Mouse (Mus musculus) stomach, postnatal 0 days (tissue): ENCODE results near the gene Slc25a45. TPM values are rescaled to one million over a fixed set of nuclear protein-coding genes. Genes with fewer than 3 reads are reported as not detected.

Source experiments
- ATAC-seq: fragments of 200-750 bp; cut with Nextera tagmentation; 2 replicates; pipeline ENCODE4 v1.8.0; 2017; ENCODE audit not compliant: low FRiP score, low TSS enrichment
- DNase-seq: peaks from one replicate; pipeline ENCODE4 v3.0.0-alpha.2; 2016; ENCODE audit warnings: low spot score
- H3K27ac ChIP-seq: fragments of 300-500 bp; sonication (generic); replicated peaks from 2 replicates; pipeline ENCODE4 v1.5.1; 2014; ENCODE audit warnings: mild to moderate bottlenecking, control low read depth
- H3K27me3 ChIP-seq: fragments of 300-500 bp; sonication (generic); 2 replicates; pipeline ENCODE4 v1.6.1; 2014; ENCODE audit warnings: low read length; ENCODE audit not compliant: control insufficient read depth, insufficient read depth
- H3K36me3 ChIP-seq: fragments of 300-500 bp; sonication (generic); 2 replicates; pipeline ENCODE4 v1.6.1; 2014; ENCODE audit warnings: low read length, mixed read lengths; ENCODE audit not compliant: control insufficient read depth, insufficient read depth
- H3K4me1 ChIP-seq: fragments of 300-500 bp; sonication (generic); replicated peaks from 2 replicates; pipeline ENCODE4 v1.6.1; 2014; ENCODE audit warnings: antibody characterized with exemption; ENCODE audit not compliant: control insufficient read depth, insufficient read depth
- H3K4me2 ChIP-seq: fragments of 300-500 bp; sonication (generic); replicated peaks from 2 replicates; pipeline ENCODE4 v1.6.1; 2014; ENCODE audit warnings: low read depth, mild to moderate bottlenecking, control low read depth, moderate library complexity
- H3K4me3 ChIP-seq: fragments of 300-500 bp; sonication (generic); 2 replicates; pipeline ENCODE4 v1.5.1; 2014; ENCODE audit warnings: low read depth, low read length, control low read depth
- H3K9ac ChIP-seq: fragments of 300-500 bp; sonication (generic); 2 replicates; pipeline ENCODE4 v1.6.1; 2014; ENCODE audit warnings: mild to moderate bottlenecking, low read length, control low read depth, mixed read lengths
- H3K9me3 ChIP-seq: fragments of 300-500 bp; sonication (generic); 2 replicates; pipeline ENCODE4 v1.6.1; 2016; ENCODE audit warnings: low read length; ENCODE audit not compliant: control insufficient read depth
- CTCF ChIP-seq: IDR thresholded peaks from 2 replicates; pipeline ENCODE4 v1.5.1; 2016; ENCODE audit warnings: antibody characterized with exemption, low read depth, mild to moderate bottlenecking, moderate library complexity
- EP300 ChIP-seq: optimal IDR thresholded peaks from 2 replicates; pipeline ENCODE3; 2016; ENCODE audit warnings: antibody characterized with exemption
- WGBS: fragments of 180-500 bp; shearing (Covaris S2); extraction: QIAGEN DNeasy Blood & Tissue Kit; methylation state at CpG from one replicate; pipeline ENCODE4 v1.1.7; 2014; 5-methylcytosine and 5-hydroxymethylcytosine counted together
- polyA plus RNA-seq: library from polyadenylated mRNA; unstranded; fragments of >200 nt; fragmentation: Nextera tagmentation; extraction: Ambion mirVana; gene quantifications from 2 replicates; pipeline ENCODE4 v1.2.1, GENCODE M21; 2015

Slc25a45 gene
- polyA plus RNA-seq, 1 experiment from 2014 or later, result 3.2 TPM

DNA sequence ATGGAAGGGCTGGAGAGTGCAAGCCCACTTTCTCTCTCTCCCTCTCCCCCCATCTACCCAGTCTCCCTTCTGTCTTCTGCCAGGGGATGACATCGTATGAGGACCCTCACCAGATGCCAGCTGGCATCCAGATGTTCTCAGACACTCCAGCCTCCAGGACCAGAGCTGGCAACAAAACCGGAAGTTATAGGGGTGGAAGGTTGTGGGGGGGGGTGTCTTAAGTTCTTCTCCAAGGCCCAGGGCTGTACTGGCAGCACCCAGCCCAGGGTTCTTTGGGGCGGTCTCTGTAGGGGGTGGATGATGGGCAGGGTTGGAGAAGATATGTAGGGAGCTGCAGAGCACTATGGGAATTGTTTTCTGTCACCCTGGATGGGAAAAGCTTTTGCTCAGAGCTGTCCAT, 50.9 kb downstream of the Slc25a45 start:
- DNase-seq (no peak), ATAC-seq (no peak)
- no peak overlapping the region for H3K4me3 ChIP-seq
- H3K4me1 ChIP-seq, result peaks cover 5% of the 10 kb centered on the region
- H3K27ac ChIP-seq, result no peak overlapping the region
- H3K27me3 ChIP-seq, result no peaks in the 10 kb centered on the region
- no peaks in the 10 kb centered on the region for H3K36me3 ChIP-seq
- H3K9ac ChIP-seq, result no peak overlapping the region
- H3K4me2 ChIP-seq, result no peak overlapping the region
- 53% methylated on average over 3 of the region's 3 CpGs for WGBS
- no peak for TF ChIP-seq EP300
- TF ChIP-seq CTCF, result no peak
- no peaks in the 10 kb centered on the region for H3K9me3 ChIP-seq

GRCm38 (mm10) chr19:5929634-5930596, 52.3 kb downstream of the Slc25a45 start:
- peaks cover 5% of the 10 kb centered on the region for H3K4me1 ChIP-seq
- H3K9ac ChIP-seq, result no peak overlapping the region
- H3K9me3 ChIP-seq, result no peaks in the 10 kb centered on the region
- TF ChIP-seq CTCF (no peak), EP300 (no peak)
- 48% methylated on average over 14 of the region's 14 CpGs for WGBS
- no peaks in the 10 kb centered on the region for H3K36me3 ChIP-seq
- no peak overlapping the region for H3K4me2 ChIP-seq
- H3K27ac ChIP-seq, result peak overlapping the region; percentile 56
- no peaks in the 10 kb centered on the region for H3K27me3 ChIP-seq
- H3K4me3 ChIP-seq, result no peak overlapping the region
- ATAC-seq (peak; percentile 25; the same call in 1 of the 2 replicates), DNase-seq (peak; percentile 67)

DNA sequence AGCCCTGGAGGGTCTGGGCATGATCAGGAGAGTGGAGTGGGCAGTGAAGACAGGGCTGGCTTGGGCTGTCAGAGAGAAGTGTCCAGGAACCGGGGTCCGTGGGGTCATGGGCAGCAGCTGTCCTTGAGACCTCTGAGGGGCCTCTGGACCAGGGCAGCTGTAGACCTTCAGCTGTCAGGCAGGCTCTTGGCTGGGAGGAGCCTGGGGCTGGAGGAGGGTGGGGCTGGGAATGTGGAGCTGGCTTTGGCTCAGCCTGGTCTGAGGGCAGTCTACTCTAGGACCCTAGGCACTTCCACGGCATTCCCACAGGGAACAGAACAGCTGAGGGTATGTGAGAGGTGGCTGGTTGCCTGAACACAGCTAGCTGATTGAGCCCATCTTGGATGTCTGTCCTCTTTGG, 57.7 kb downstream of the Slc25a45 start:
- Histone ChIP-seq H3K9me3 (no peaks in the 10 kb centered on the region), H3K4me2 (0 out of 2 replicates have a peak overlapping the region, but pooled peaks have one; percentile 2), H3K9ac (0 out of 2 replicates have a peak overlapping the region, but pooled peaks have one; percentile 8), H3K4me1 (peaks cover 19% of the 10 kb centered on the region), H3K4me3 (no peak overlapping the region), H3K27ac (peak overlapping the region; percentile 82), H3K36me3 (no peaks in the 10 kb centered on the region), H3K27me3 (no peaks in the 10 kb centered on the region)
- DNase-seq (peak; percentile 68), ATAC-seq (peak; percentile 82)
- 24% methylated on average over 3 of the region's 3 CpGs for WGBS
- TF ChIP-seq CTCF (no peak), EP300 (no peak)

Other genes with a start within 250 kb of the Slc25a45 start
- gene Rela, start 240.3 kb upstream of the Slc25a45 start, polyA plus RNA-seq, result 28.7 and 35.2 TPM in 2 replicates
- 8.0 and 11.5 TPM in 2 replicates for gene Sipa1, start 214.1 kb upstream of the Slc25a45 start, polyA plus RNA-seq
- 14.0 and 16.5 TPM in 2 replicates for gene Map3k11, start 189.1 kb upstream of the Slc25a45 start, polyA plus RNA-seq
- 6.5 and 7.9 TPM in 2 replicates for gene Pcnx3, start 188.9 kb upstream of the Slc25a45 start, polyA plus RNA-seq
- 8.4 and 9.5 TPM in 2 replicates for gene Kcnk7, start 173.4 kb upstream of the Slc25a45 start, polyA plus RNA-seq
- gene Ehbp1l1, start 151.5 kb upstream of the Slc25a45 start, polyA plus RNA-seq, result 28.0 and 29.5 TPM in 2 replicates
- 51.9 and 52.1 TPM in 2 replicates for gene Fam89b, start 148.2 kb upstream of the Slc25a45 start, polyA plus RNA-seq
- 15.7 and 26.9 TPM in 2 replicates for gene Ltbp3, start 136.9 kb upstream of the Slc25a45 start, polyA plus RNA-seq
- gene Scyl1, start 106.4 kb upstream of the Slc25a45 start, polyA plus RNA-seq, result 38.1 and 40.9 TPM in 2 replicates
- 13.8 and 18.8 TPM in 2 replicates for gene Frmd8, start 2.5 kb upstream of the Slc25a45 start, polyA plus RNA-seq
- gene Tigd3, start 16.3 kb downstream of the Slc25a45 start, polyA plus RNA-seq, result 0.77 and 1.0 TPM in 2 replicates
- gene Dpf2, start 35.2 kb downstream of the Slc25a45 start, polyA plus RNA-seq, result 47.0 and 54.9 TPM in 2 replicates
- 7.9 and 8.1 TPM in 2 replicates for gene Cdc42ep2, start 47.0 kb downstream of the Slc25a45 start, polyA plus RNA-seq
- 20.4 and 21.2 TPM in 2 replicates for gene Pola2, start 86.4 kb downstream of the Slc25a45 start, polyA plus RNA-seq
- gene Slc22a20, start 108.3 kb downstream of the Slc25a45 start, polyA plus RNA-seq, result not detected in 2 replicates
- gene Capn1, start 138.1 kb downstream of the Slc25a45 start, polyA plus RNA-seq, result 21.2 and 21.4 TPM in 2 replicates
- gene Syvn1, start 168.8 kb downstream of the Slc25a45 start, polyA plus RNA-seq, result 18.5 and 21.1 TPM in 2 replicates
- gene Mrpl49, start 180.0 kb downstream of the Slc25a45 start, polyA plus RNA-seq, result 35.0 and 36.6 TPM in 2 replicates
- 818 and 857 TPM in 2 replicates for gene Fau, start 180.0 kb downstream of the Slc25a45 start, polyA plus RNA-seq
- gene Znhit2, start 183.4 kb downstream of the Slc25a45 start, polyA plus RNA-seq, result 31.8 and 33.2 TPM in 2 replicates
- 17.9 and 19.7 TPM in 2 replicates for gene Tm7sf2, start 190.6 kb downstream of the Slc25a45 start, polyA plus RNA-seq
- gene Vps51, start 199.4 kb downstream of the Slc25a45 start, polyA plus RNA-seq, result 43.2 and 48.9 TPM in 2 replicates
- gene Tmem262, start 202.2 kb downstream of the Slc25a45 start, polyA plus RNA-seq, result not detected in 2 replicates
- gene Gm28374, start 204.4 kb downstream of the Slc25a45 start, polyA plus RNA-seq, result 0.52 and 1.0 TPM in 2 replicates
- gene Zfpl1, start 207.1 kb downstream of the Slc25a45 start, polyA plus RNA-seq, result 58.4 and 62.5 TPM in 2 replicates
- 7.9 and 8.1 TPM in 2 replicates for gene Cdca5, start 207.2 kb downstream of the Slc25a45 start, polyA plus RNA-seq
- gene AC131692.1, start 216.6 kb downstream of the Slc25a45 start, polyA plus RNA-seq, result not detected in 2 replicates
- 0.05 and 0.07 TPM in 2 replicates for gene Naaladl1, start 228.0 kb downstream of the Slc25a45 start, polyA plus RNA-seq
- gene Sac3d1, start 240.8 kb downstream of the Slc25a45 start, polyA plus RNA-seq, result 26.8 and 29.4 TPM in 2 replicates